Mouse (Mus musculus): ENCODE data around the gene Olfr510. TPM values are rescaled to one million over a fixed set of nuclear protein-coding genes. Genes with fewer than 3 reads are reported as not detected.
"Not testable (repeated sequence)": the region's sequence is repeated elsewhere in the genome, so short reads cannot be mapped to it uniquely, and the experiment has no call there.

Gene Olfr510
- not detected for total RNA-seq (2021)
- long read RNA-seq, experiment 1, result 0 reads
- long read RNA-seq, experiment 2, result 0 reads

GRCm38 (mm10) chr7:108666118-108666517 lies at the start of gene Olfr510:
TSS of gene Olfr510 (plus strand) at chr7:108666418.
- no peak for DNase-seq (ENCODE audit: low spot score in 2 of 2)

- not testable (repeated sequence) for DNase-seq (ENCODE audit: low spot score in 2 of 2)
These were observed 49.4 kb upstream of the Olfr510 start for GRCm38 (mm10) chr7:108616781-108617180.

GRCm38 (mm10) chr7:108621514-108621913 lies 44.7 kb upstream of the Olfr510 start, which contains the start of gene Olfr507:
TSS of gene Olfr507 (plus strand) at chr7:108621814.
- DNase-seq (ENCODE audit: low spot score in 2 of 2), result no peak

- DNase-seq (ENCODE audit: low spot score in 2 of 2), result no peak
These were observed 36.5 kb upstream of the Olfr510 start, which contains the start of gene Olfr508 for GRCm38 (mm10) chr7:108629694-108630093. TSS of gene Olfr508 (plus strand) at chr7:108629994.

- no peak for DNase-seq (ENCODE audit: low spot score in 2 of 2)
These were observed 14.4 kb upstream of the Olfr510 start, which contains the start of gene Olfr509 for GRCm38 (mm10) chr7:108651806-108652205. TSS of gene Olfr509 (minus strand) at chr7:108651906.

GRCm38 (mm10) chr7:108662419-108662818 lies 3.8 kb upstream of the Olfr510 start:
- DNase-seq (ENCODE audit: low spot score in 2 of 2), result no peak

- no peak for DNase-seq (ENCODE audit: low spot score in 2 of 2)
These were observed 4.8 kb downstream of the Olfr510 start for GRCm38 (mm10) chr7:108671058-108671457.

- no peak for DNase-seq (ENCODE audit: low spot score in 2 of 2)
These were observed 12.7 kb downstream of the Olfr510 start for GRCm38 (mm10) chr7:108678886-108679285.

GRCm38 (mm10) chr7:108713020-108713419 lies 46.8 kb downstream of the Olfr510 start, which contains the start of gene Olfr512:
TSS of gene Olfr512 (plus strand) at chr7:108713320.
- no peak for DNase-seq (ENCODE audit: low spot score in 2 of 2)

Other genes with a start within 250 kb of the Olfr510 start
- gene Olfr497, start 246.0 kb upstream of the Olfr510 start, total RNA-seq (2021), result not detected
- not detected for gene Olfr498, start 201.1 kb upstream of the Olfr510 start, total RNA-seq (2021)
- gene Olfr502, start 141.4 kb upstream of the Olfr510 start, total RNA-seq (2021), result not detected
- not detected for gene Olfr503, start 121.9 kb upstream of the Olfr510 start, total RNA-seq (2021)
- not detected for gene Olfr504, start 100.6 kb upstream of the Olfr510 start, total RNA-seq (2021)
- not detected for gene Olfr506, start 55.6 kb upstream of the Olfr510 start, total RNA-seq (2021)
- gene Olfr507, start 44.6 kb upstream of the Olfr510 start, total RNA-seq (2021), result not detected
- not detected for gene Olfr508, start 36.4 kb upstream of the Olfr510 start, total RNA-seq (2021)
- under 1 TPM in 1 of 2 experiments, not detected in 1; 0.08 TPM for gene Olfr509, start 14.5 kb upstream of the Olfr510 start, total RNA-seq (2021)
- not detected for gene Olfr512, start 46.9 kb downstream of the Olfr510 start, total RNA-seq (2021)
- not detected for gene Olfr513, start 84.6 kb downstream of the Olfr510 start, total RNA-seq (2021)
- gene Olfr514, start 159.6 kb downstream of the Olfr510 start, total RNA-seq (2021), result not detected
- not detected for gene Olfr516, start 184.1 kb downstream of the Olfr510 start, total RNA-seq (2021)
- not detected for gene Olfr517, start 206.0 kb downstream of the Olfr510 start, total RNA-seq (2021)
- not detected for gene Olfr518, start 218.6 kb downstream of the Olfr510 start, total RNA-seq (2021)
- not detected for gene Olfr519, start 228.0 kb downstream of the Olfr510 start, total RNA-seq (2021)

All from adrenal gland, postnatal 4 days (tissue).